ENCODE assay signal across 7 mouse cellular contexts in the genomic region with DNA sequence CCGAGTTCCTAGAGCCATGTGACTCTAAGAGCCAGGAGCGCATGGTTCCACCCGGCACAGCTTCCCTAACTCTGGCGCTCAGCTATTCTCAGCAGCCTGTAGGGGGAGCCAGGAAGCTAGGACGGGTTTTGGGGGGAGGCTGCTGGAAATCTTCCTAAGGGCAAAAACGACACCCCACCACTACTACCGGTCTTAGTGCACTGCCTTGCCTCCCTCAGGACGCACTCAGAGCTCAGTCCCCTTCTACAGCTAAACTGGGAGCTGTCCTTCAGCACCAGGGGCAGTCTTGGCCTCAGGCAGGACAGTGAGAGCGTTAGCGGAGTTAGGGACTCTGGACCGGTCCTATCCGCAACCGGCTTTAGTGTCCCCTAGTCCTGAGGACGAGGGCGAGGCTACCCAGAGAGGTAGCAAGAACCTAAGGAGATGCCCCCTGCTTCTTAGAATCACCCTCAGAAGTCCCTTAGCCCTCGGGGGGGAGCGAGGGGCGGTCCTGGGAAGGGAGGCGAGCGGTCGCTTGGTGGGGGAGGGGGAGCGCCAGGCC. TPM values are rescaled to one million over a fixed set of nuclear protein-coding genes. Genes with fewer than 3 reads are reported as not detected.
DNase-seq lines count a peak whose midpoint lies in the region; ATAC-seq and TF ChIP-seq lines count a peak whose summit lies in the region.

No protein-coding gene starts in this region.

- no peaks in the 10 kb centered on the region for H3K9me3 ChIP-seq in stomach, embryonic 14.5 days (ENCODE audit: control insufficient read depth, low read depth, low read length)

- intact Hi-C loops in gastrocnemius, adult 2 months (cut with DNase I) = no loop called here
- intact Hi-C loops in left cerebral cortex, postnatal 36 days (cut with DNase I) = loop anchor here (5.0 kb wide), 1 partner anchor 573 kb away; no protein-coding TSS in a partner anchor

- peaks cover 18% of the 10 kb centered on the region; the same call in 1 of the 2 replicates for H3K27me3 ChIP-seq in stomach, embryonic 14.5 days (ENCODE audit: control insufficient read depth, insufficient read depth, low read length)

- no peak for TF ChIP-seq CTCF in gastrocnemius, adult 2 months (IDR thresholded peaks at IDR 0.05)

- H3K27ac ChIP-seq in gastrocnemius, adult 2 months = no peak overlapping the region
- H3K27ac ChIP-seq in stomach, embryonic 14.5 days (ENCODE audit: low read length) = no peak overlapping the region

- no peaks in the 10 kb centered on the region for H3K4me1 ChIP-seq in stomach, embryonic 14.5 days (ENCODE audit: control insufficient read depth, insufficient read depth, low read length)

- peak; percentile 62 for DNase-seq in adrenal gland, adult 2 months
- peak; percentile 77 for DNase-seq in cerebellum, adult 9-10 months
- DNase-seq in gastrocnemius, adult 2 months = peak; percentile 58
- DNase-seq in induced T-regulatory cell, adult 2 months (ENCODE audit: low read depth) = peak; percentile 2
- DNase-seq in left cerebral cortex, postnatal 36 days (ENCODE audit: low spot score in 2 of 2) = peak; percentile 39 to 40
- DNase-seq in mesoderm, embryonic 11.5 days (ENCODE audit: low read depth, low spot score) = peak; percentile 86

- 19% methylated on average over 17 of the region's 22 CpGs for WGBS in stomach, embryonic 14.5 days

- H3K4me2 ChIP-seq in stomach, embryonic 14.5 days (replicated peaks; ENCODE audit: low read depth, low read length) = peak overlapping the region; percentile 60

- peak overlapping the region; percentile 68 for H3K4me3 ChIP-seq in gastrocnemius, adult 2 months
- peak overlapping the region; percentile 43 for H3K4me3 ChIP-seq in stomach, embryonic 14.5 days (ENCODE audit: low read depth, low read length)

- no peaks in the 10 kb centered on the region for H3K36me3 ChIP-seq in stomach, embryonic 14.5 days (ENCODE audit: control insufficient read depth, insufficient read depth, low read length)

- ATAC-seq in stomach, embryonic 14.5 days (ENCODE audit: insufficient number of reproducible peaks, insufficient read depth, low FRiP score, low read depth) = 0 out of 2 replicates have a peak, but pooled peaks have one; percentile 63

- no peak overlapping the region for H3K9ac ChIP-seq in stomach, embryonic 14.5 days (replicated peaks; ENCODE audit: low read depth, low read length)

RNA-seq across cellular contexts. Expression of a gene that starts 1.4 kb away (rescaled TPM):
- 1 to 10 TPM; 3.9 TPM for total RNA-seq in adrenal gland, adult 2 months (2021)
- 2.3 and 3.2 TPM in 2 replicates for polyA plus RNA-seq in adrenal gland, adult 2 months (2012; rRNA removed)
- under 1 TPM; 0.13 to 0.17 TPM for total RNA-seq in gastrocnemius, adult 2 months (2021)
- 10 to 100 TPM; 15.3 to 19.6 TPM for total RNA-seq in left cerebral cortex, postnatal 36 days (2021)
- 0.17 and 0.36 TPM in 2 replicates for polyA plus RNA-seq in stomach, embryonic 14.5 days (2014; fragmentation: Nextera tagmentation; extraction: Ambion mirVana)

Comparison
In these comparisons a context has a peak if more than half of its experiments do, and no peak if none do; other contexts are left out.
1. DNase-seq: peak in every context shown above with its lines; median percentile 86 in mesoderm, embryonic 11.5 days; 77 in cerebellum, adult 9-10 months; 62 in adrenal gland, adult 2 months; 58 in gastrocnemius, adult 2 months; 40 in left cerebral cortex, postnatal 36 days; 2 in induced T-regulatory cell, adult 2 months.
2. RNA of a gene that starts 1.4 kb away (total RNA-seq): 15.3 to 19.6 TPM in left cerebral cortex, postnatal 36 days and 3.9 TPM in adrenal gland, adult 2 months; 0.13 to 0.17 TPM in gastrocnemius, adult 2 months; every median in the first group is over 4 times any median in the second.